Mouse (Mus musculus): ENCODE results near the gene Rnf144a. TPM values are rescaled to one million over a fixed set of nuclear protein-coding genes. Genes with fewer than 3 reads are reported as not detected.
A peak's percentile ranks its signal among the peaks of the same experiment; 100 is the strongest.

The Rnf144a gene
- polyA plus RNA-seq, 1 experiment = 28.3 TPM

GRCm38 (mm10) chr12:26387523-26387922 lies 27.5 kb downstream of the Rnf144a start:
- no peak for TF ChIP-seq CTCF (IDR thresholded peaks at IDR 0.05; ENCODE audit: borderline replicate concordance, extremely low read depth, insufficient read depth, insufficient read length)
- no peak for TF ChIP-seq POLR2A (IDR thresholded peaks at IDR 0.05; ENCODE audit: borderline replicate concordance, extremely low read depth, insufficient read depth, insufficient read length, poor library complexity, severe bottlenecking)
- no peak for DNase-seq (ENCODE audit: low read depth)

GRCm38 (mm10) chr12:26386947-26387346 lies 28.1 kb downstream of the Rnf144a start:
- TF ChIP-seq POLR2A (IDR thresholded peaks at IDR 0.05; ENCODE audit: borderline replicate concordance, extremely low read depth, insufficient read depth, insufficient read length, poor library complexity, severe bottlenecking) = no peak
- TF ChIP-seq CTCF (IDR thresholded peaks at IDR 0.05; ENCODE audit: borderline replicate concordance, extremely low read depth, insufficient read depth, insufficient read length) = no peak
- peak; percentile 43 for DNase-seq (ENCODE audit: low read depth)

- DNase-seq (ENCODE audit: low read depth) = no peak
- TF ChIP-seq CTCF (IDR thresholded peaks at IDR 0.05; ENCODE audit: borderline replicate concordance, extremely low read depth, insufficient read depth, insufficient read length) (no peak), POLR2A (IDR thresholded peaks at IDR 0.05; ENCODE audit: borderline replicate concordance, extremely low read depth, insufficient read depth, insufficient read length, poor library complexity, severe bottlenecking) (no peak)
These were observed 28.9 kb downstream of the Rnf144a start for GRCm38 (mm10) chr12:26386189-26386588.

GRCm38 (mm10) chr12:26385735-26386134 lies 29.3 kb downstream of the Rnf144a start:
- DNase-seq (ENCODE audit: low read depth) = no peak
- TF ChIP-seq POLR2A (IDR thresholded peaks at IDR 0.05; ENCODE audit: borderline replicate concordance, extremely low read depth, insufficient read depth, insufficient read length, poor library complexity, severe bottlenecking) (no peak), CTCF (IDR thresholded peaks at IDR 0.05; ENCODE audit: borderline replicate concordance, extremely low read depth, insufficient read depth, insufficient read length) (no peak)

- TF ChIP-seq CTCF (IDR thresholded peaks at IDR 0.05; ENCODE audit: borderline replicate concordance, extremely low read depth, insufficient read depth, insufficient read length) = no peak
- TF ChIP-seq POLR2A (IDR thresholded peaks at IDR 0.05; ENCODE audit: borderline replicate concordance, extremely low read depth, insufficient read depth, insufficient read length, poor library complexity, severe bottlenecking) = no peak
- no peak for DNase-seq (ENCODE audit: low read depth)
These were observed 33.3 kb downstream of the Rnf144a start for GRCm38 (mm10) chr12:26381730-26382129.

- TF ChIP-seq POLR2A (IDR thresholded peaks at IDR 0.05; ENCODE audit: borderline replicate concordance, extremely low read depth, insufficient read depth, insufficient read length, poor library complexity, severe bottlenecking) = no peak
- no peak for TF ChIP-seq CTCF (IDR thresholded peaks at IDR 0.05; ENCODE audit: borderline replicate concordance, extremely low read depth, insufficient read depth, insufficient read length)
These were observed 35.3 kb downstream of the Rnf144a start for GRCm38 (mm10) chr12:26379797-26380196.

GRCm38 (mm10) chr12:26377691-26378090 lies 37.4 kb downstream of the Rnf144a start:
- no peak for DNase-seq (ENCODE audit: low read depth)
- TF ChIP-seq CTCF (IDR thresholded peaks at IDR 0.05; ENCODE audit: borderline replicate concordance, extremely low read depth, insufficient read depth, insufficient read length) (no peak), POLR2A (IDR thresholded peaks at IDR 0.05; ENCODE audit: borderline replicate concordance, extremely low read depth, insufficient read depth, insufficient read length, poor library complexity, severe bottlenecking) (no peak)

More at GRCm38 (mm10) chr12:26379797-26380196, 35.3 kb downstream of the Rnf144a start:
- no peak for DNase-seq (ENCODE audit: low read depth)

GRCm38 (mm10) chr12:26376541-26377323 lies 38.3 kb downstream of the Rnf144a start:
- TF ChIP-seq POLR2A (IDR thresholded peaks at IDR 0.05; ENCODE audit: borderline replicate concordance, extremely low read depth, insufficient read depth, insufficient read length, poor library complexity, severe bottlenecking) = no peak
- TF ChIP-seq CTCF (IDR thresholded peaks at IDR 0.05; ENCODE audit: borderline replicate concordance, extremely low read depth, insufficient read depth, insufficient read length) = no peak
- no peak for DNase-seq (ENCODE audit: low read depth)

GRCm38 (mm10) chr12:26373721-26374120 lies 41.3 kb downstream of the Rnf144a start:
- no peak for TF ChIP-seq CTCF (IDR thresholded peaks at IDR 0.05; ENCODE audit: borderline replicate concordance, extremely low read depth, insufficient read depth, insufficient read length)
- DNase-seq (ENCODE audit: low read depth) = no peak

GRCm38 (mm10) chr12:26370004-26370403 lies 45.0 kb downstream of the Rnf144a start:
- DNase-seq (ENCODE audit: low read depth) = peak; percentile 86
- TF ChIP-seq POLR2A (IDR thresholded peaks at IDR 0.05; ENCODE audit: borderline replicate concordance, extremely low read depth, insufficient read depth, insufficient read length, poor library complexity, severe bottlenecking) = no peak
- TF ChIP-seq CTCF (IDR thresholded peaks at IDR 0.05; ENCODE audit: borderline replicate concordance, extremely low read depth, insufficient read depth, insufficient read length) = no peak

- no peak for TF ChIP-seq POLR2A (IDR thresholded peaks at IDR 0.05; ENCODE audit: borderline replicate concordance, extremely low read depth, insufficient read depth, insufficient read length, poor library complexity, severe bottlenecking)
- TF ChIP-seq CTCF (IDR thresholded peaks at IDR 0.05; ENCODE audit: borderline replicate concordance, extremely low read depth, insufficient read depth, insufficient read length) = no peak
- no peak for DNase-seq (ENCODE audit: low read depth)
These were observed 47.7 kb downstream of the Rnf144a start for GRCm38 (mm10) chr12:26367361-26367760.

- TF ChIP-seq CTCF (IDR thresholded peaks at IDR 0.05; ENCODE audit: borderline replicate concordance, extremely low read depth, insufficient read depth, insufficient read length) = no peak
- TF ChIP-seq POLR2A (IDR thresholded peaks at IDR 0.05; ENCODE audit: borderline replicate concordance, extremely low read depth, insufficient read depth, insufficient read length, poor library complexity, severe bottlenecking) = no peak
- DNase-seq (ENCODE audit: low read depth) = no peak
These were observed 48.7 kb downstream of the Rnf144a start for GRCm38 (mm10) chr12:26366372-26366771.

Measured in brain, embryonic 14.5 days (tissue).